Mouse (Mus musculus): ENCODE data around the gene As3mt. TPM values are rescaled to one million over a fixed set of nuclear protein-coding genes. Genes with fewer than 3 reads are reported as not detected.

The As3mt gene
- polyA plus RNA-seq, 1 experiment from 2014 or later, result 20.6 TPM

GRCm38 (mm10) chr19:46705779-46706495, 1.3 kb upstream of the As3mt start:
- peaks cover 15% of the 10 kb centered on the region for H3K4me1 ChIP-seq
- WGBS, result 56% methylated on average over 7 of the region's 7 CpGs

GRCm38 (mm10) chr19:46706540-46707295, 540 bp upstream of the As3mt start:
- Histone ChIP-seq H3K27ac (no peak overlapping the region), H3K4me2 (peak overlapping the region; percentile 68), H3K36me3 (no peaks in the 10 kb centered on the region), H3K9me3 (no peaks in the 10 kb centered on the region), H3K27me3 (no peaks in the 10 kb centered on the region), H3K4me3 (peak overlapping the region; percentile 45), H3K9ac (no peak overlapping the region), H3K4me1 (peaks cover 15% of the 10 kb centered on the region)
- 78% methylated on average over 9 of the region's 9 CpGs for WGBS
- ATAC-seq (ENCODE audit: insufficient number of reproducible peaks, low FRiP score, low TSS enrichment, low read depth), result no peak

More at GRCm38 (mm10) chr19:46705779-46706495, 1.3 kb upstream of the As3mt start:
- Histone ChIP-seq H3K9me3 (no peaks in the 10 kb centered on the region), H3K27ac (no peak overlapping the region), H3K4me3 (no peak overlapping the region), H3K36me3 (peaks cover 6% of the 10 kb centered on the region), H3K4me2 (no peak overlapping the region), H3K27me3 (no peaks in the 10 kb centered on the region), H3K9ac (no peak overlapping the region)
- ATAC-seq (ENCODE audit: insufficient number of reproducible peaks, low FRiP score, low TSS enrichment, low read depth), result no peak

- peaks cover 4% of the 10 kb centered on the region; the same call in 1 of the 2 replicates for H3K36me3 ChIP-seq
- no peaks in the 10 kb centered on the region for H3K27me3 ChIP-seq
- no peak for ATAC-seq (ENCODE audit: insufficient number of reproducible peaks, low FRiP score, low TSS enrichment, low read depth)
- H3K4me2 ChIP-seq, result no peak overlapping the region
- WGBS, result 90% methylated on average over 4 of the region's 4 CpGs
- peaks cover 15% of the 10 kb centered on the region for H3K4me1 ChIP-seq
- H3K27ac ChIP-seq, result no peak overlapping the region
- no peak overlapping the region for H3K9ac ChIP-seq
- H3K9me3 ChIP-seq, result no peaks in the 10 kb centered on the region
- H3K4me3 ChIP-seq, result no peak overlapping the region
These were observed 3.4 kb downstream of the As3mt start for GRCm38 (mm10) chr19:46710614-46711013.

GRCm38 (mm10) chr19:46714234-46714633, 7.0 kb downstream of the As3mt start:
- Histone ChIP-seq H3K36me3 (peaks cover 11% of the 10 kb centered on the region; the same call in 1 of the 2 replicates), H3K27ac (no peak overlapping the region), H3K4me1 (no peaks in the 10 kb centered on the region), H3K4me3 (no peak overlapping the region), H3K9me3 (no peaks in the 10 kb centered on the region), H3K9ac (no peak overlapping the region), H3K4me2 (no peak overlapping the region), H3K27me3 (no peaks in the 10 kb centered on the region)
- 85% methylated on average over 8 of the region's 8 CpGs for WGBS
- no peak for ATAC-seq (ENCODE audit: insufficient number of reproducible peaks, low FRiP score, low TSS enrichment, low read depth)

GRCm38 (mm10) chr19:46715016-46715415, 7.8 kb downstream of the As3mt start:
- Histone ChIP-seq H3K4me1 (no peaks in the 10 kb centered on the region), H3K4me2 (no peak overlapping the region), H3K27me3 (no peaks in the 10 kb centered on the region), H3K9ac (no peak overlapping the region), H3K36me3 (peaks cover 11% of the 10 kb centered on the region; the same call in 1 of the 2 replicates), H3K27ac (no peak overlapping the region), H3K9me3 (no peaks in the 10 kb centered on the region), H3K4me3 (no peak overlapping the region)
- ATAC-seq (ENCODE audit: insufficient number of reproducible peaks, low FRiP score, low TSS enrichment, low read depth), result no peak
- WGBS, result 84% methylated on average over 8 of the region's 8 CpGs

- Histone ChIP-seq H3K36me3 (peaks cover 11% of the 10 kb centered on the region; the same call in 1 of the 2 replicates), H3K4me3 (no peak overlapping the region), H3K9ac (no peak overlapping the region), H3K27me3 (no peaks in the 10 kb centered on the region), H3K27ac (no peak overlapping the region), H3K4me1 (no peaks in the 10 kb centered on the region), H3K9me3 (no peaks in the 10 kb centered on the region), H3K4me2 (no peak overlapping the region)
- 75% methylated on average over 4 of the region's 4 CpGs for WGBS
- ATAC-seq (ENCODE audit: insufficient number of reproducible peaks, low FRiP score, low TSS enrichment, low read depth), result no peak
These were observed 10.9 kb downstream of the As3mt start for GRCm38 (mm10) chr19:46718150-46718549.

GRCm38 (mm10) chr19:46724411-46724810, 17.2 kb downstream of the As3mt start:
- WGBS, result 70% methylated on average over 9 of the region's 11 CpGs

GRCm38 (mm10) chr19:46726142-46726541, 18.9 kb downstream of the As3mt start:
- Histone ChIP-seq H3K9me3 (no peaks in the 10 kb centered on the region), H3K9ac (no peak overlapping the region), H3K36me3 (peaks cover 10% of the 10 kb centered on the region; the same call in 1 of the 2 replicates), H3K4me1 (no peaks in the 10 kb centered on the region), H3K27me3 (no peaks in the 10 kb centered on the region), H3K4me2 (no peak overlapping the region), H3K4me3 (no peak overlapping the region), H3K27ac (no peak overlapping the region)
- 95% methylated on average over 8 of the region's 8 CpGs for WGBS
- no peak for ATAC-seq (ENCODE audit: insufficient number of reproducible peaks, low FRiP score, low TSS enrichment, low read depth)

More at GRCm38 (mm10) chr19:46724411-46724810, 17.2 kb downstream of the As3mt start:
- no peak overlapping the region for H3K27ac ChIP-seq
- H3K9ac ChIP-seq, result no peak overlapping the region
- H3K4me2 ChIP-seq, result no peak overlapping the region
- H3K4me3 ChIP-seq, result no peak overlapping the region
- H3K4me1 ChIP-seq, result no peaks in the 10 kb centered on the region
- ATAC-seq (ENCODE audit: insufficient number of reproducible peaks, low FRiP score, low TSS enrichment, low read depth), result no peak
- H3K27me3 ChIP-seq, result no peaks in the 10 kb centered on the region
- no peaks in the 10 kb centered on the region for H3K9me3 ChIP-seq
- H3K36me3 ChIP-seq, result peaks cover 10% of the 10 kb centered on the region; the same call in 1 of the 2 replicates

GRCm38 (mm10) chr19:46727140-46727736, 20.0 kb downstream of the As3mt start:
- Histone ChIP-seq H3K9me3 (no peaks in the 10 kb centered on the region), H3K9ac (no peak overlapping the region), H3K36me3 (peaks cover 12% of the 10 kb centered on the region; the same call in 1 of the 2 replicates), H3K4me1 (no peaks in the 10 kb centered on the region), H3K27me3 (no peaks in the 10 kb centered on the region), H3K4me2 (no peak overlapping the region), H3K27ac (no peak overlapping the region), H3K4me3 (no peak overlapping the region)
- WGBS, result 55% methylated on average over 8 of the region's 8 CpGs
- ATAC-seq (ENCODE audit: insufficient number of reproducible peaks, low FRiP score, low TSS enrichment, low read depth), result no peak

GRCm38 (mm10) chr19:46727945-46728540, 20.8 kb downstream of the As3mt start:
- H3K9ac ChIP-seq, result no peak overlapping the region
- no peaks in the 10 kb centered on the region for H3K27me3 ChIP-seq
- 54% methylated on average over 11 of the region's 11 CpGs for WGBS
- peaks cover 12% of the 10 kb centered on the region; the same call in 1 of the 2 replicates for H3K36me3 ChIP-seq
- no peaks in the 10 kb centered on the region for H3K9me3 ChIP-seq
- ATAC-seq (ENCODE audit: insufficient number of reproducible peaks, low FRiP score, low TSS enrichment, low read depth), result no peak
- no peak overlapping the region for H3K27ac ChIP-seq
- H3K4me2 ChIP-seq, result no peak overlapping the region
- H3K4me1 ChIP-seq, result no peaks in the 10 kb centered on the region
- H3K4me3 ChIP-seq, result no peak overlapping the region

GRCm38 (mm10) chr19:46728909-46729308, 21.7 kb downstream of the As3mt start:
- no peaks in the 10 kb centered on the region for H3K4me1 ChIP-seq
- ATAC-seq (ENCODE audit: insufficient number of reproducible peaks, low FRiP score, low TSS enrichment, low read depth), result no peak
- WGBS, result 81% methylated on average over 3 of the region's 3 CpGs

More at GRCm38 (mm10) chr19:46728909-46729308, 21.7 kb downstream of the As3mt start:
- Histone ChIP-seq H3K27me3 (no peaks in the 10 kb centered on the region), H3K4me3 (no peak overlapping the region), H3K4me2 (no peak overlapping the region), H3K36me3 (peaks cover 13% of the 10 kb centered on the region), H3K27ac (no peak overlapping the region), H3K9ac (no peak overlapping the region), H3K9me3 (no peaks in the 10 kb centered on the region)
